Mouse (Mus musculus) spleen, embryonic (tissue): Measurements from ENCODE around the gene Hacd1.
"Not testable (repeated sequence)": the region's sequence is repeated elsewhere in the genome, so short reads cannot be mapped to it uniquely, and the experiment has no call there.

Experiments used
- CTCF ChIA-PET: fragments of 350-600 bp; sonication (Branson Sonifier 250); formaldehyde crosslinking; loops from one replicate; lab custom pipeline; 2022; lab: Charles Lee

Hacd1 gene

DNA sequence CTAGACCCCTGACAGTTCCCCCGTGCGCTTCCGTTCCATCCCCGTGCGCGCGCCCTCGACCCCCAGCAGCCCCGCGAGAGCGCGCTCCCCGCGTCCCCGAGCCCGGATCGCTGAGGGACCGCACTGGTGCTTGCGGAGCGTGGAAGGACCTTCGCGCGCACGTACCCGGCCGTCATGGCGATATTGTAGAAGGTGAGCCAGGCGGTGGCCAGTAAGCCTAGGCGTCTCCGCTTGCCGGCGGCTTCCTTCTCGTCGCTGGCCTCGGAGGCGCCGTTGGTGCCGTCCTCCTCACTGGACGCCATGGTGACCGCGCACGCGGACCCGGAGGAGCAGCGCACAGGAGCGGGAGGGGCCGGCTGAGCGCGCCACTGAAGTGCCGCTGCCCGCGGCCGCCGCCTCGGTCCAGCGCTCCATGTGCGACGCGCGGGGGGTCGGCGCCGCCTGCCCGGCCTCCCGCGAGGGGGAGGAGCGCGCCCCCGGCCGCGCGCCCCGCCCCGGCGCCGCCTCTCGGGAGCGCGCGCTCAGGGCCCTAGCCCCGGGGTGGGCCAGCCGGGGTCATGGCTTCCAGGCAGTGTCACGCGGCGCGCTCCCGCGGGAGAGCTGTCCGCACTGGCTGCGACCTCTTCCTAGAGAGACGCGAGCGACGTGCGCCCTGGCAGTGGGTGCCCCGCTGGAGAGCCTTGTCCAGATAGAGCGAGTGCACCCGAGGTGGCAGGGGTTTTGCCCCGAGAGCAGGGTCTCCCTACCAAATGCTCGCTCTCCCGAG lies at the start of gene Hacd1:
Hacd1 (minus strand) TSS at position 570 of the 766 bp plus-strand sequence.
- CTCF ChIA-PET = no interaction called here

DNA sequence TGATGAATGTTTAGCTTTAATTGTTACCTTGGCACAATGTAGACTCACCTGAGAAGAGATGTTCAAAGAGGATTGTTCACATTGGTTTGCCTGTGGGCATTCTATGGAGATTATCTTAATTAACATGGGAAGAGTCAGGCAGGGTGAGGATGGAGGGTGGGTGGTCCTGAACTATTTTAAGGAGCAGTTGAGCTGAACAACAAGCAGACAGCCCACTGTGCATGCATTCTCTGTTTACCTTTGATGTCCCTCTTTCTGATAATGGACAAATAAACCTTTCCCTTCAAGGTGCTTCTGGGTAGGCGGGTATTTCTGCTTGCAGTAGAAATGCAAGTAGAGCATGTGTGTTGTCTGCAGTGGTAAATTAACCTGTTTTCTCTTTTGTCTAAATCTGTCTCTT lies 48.0 kb upstream of the Hacd1 start:
- CTCF ChIA-PET = no interaction called here

DNA sequence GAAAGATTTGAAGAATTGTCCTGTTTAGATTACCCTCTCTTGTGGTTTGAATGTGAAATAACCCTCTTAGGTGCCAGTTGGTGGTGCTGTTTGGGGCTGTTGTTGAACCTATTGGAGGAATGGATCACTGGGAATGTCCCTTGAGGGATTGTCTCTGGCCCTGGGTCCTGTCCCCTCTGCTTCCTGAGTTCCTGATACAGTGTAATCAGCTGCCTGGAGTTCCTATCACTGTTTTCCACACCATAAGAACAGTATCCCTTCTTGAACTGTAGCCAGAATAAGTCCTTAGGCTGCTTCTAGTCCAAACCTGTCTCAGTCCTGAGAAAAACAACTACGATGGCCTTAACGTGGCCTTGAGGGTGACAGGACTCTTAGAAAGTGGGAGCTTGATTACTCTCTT lies 46.7 kb upstream of the Hacd1 start:
- CTCF ChIA-PET = no interaction called here

GRCm38 (mm10) chr2:14100533-14100932 lies 44.6 kb upstream of the Hacd1 start:
- CTCF ChIA-PET = no interaction called here

DNA sequence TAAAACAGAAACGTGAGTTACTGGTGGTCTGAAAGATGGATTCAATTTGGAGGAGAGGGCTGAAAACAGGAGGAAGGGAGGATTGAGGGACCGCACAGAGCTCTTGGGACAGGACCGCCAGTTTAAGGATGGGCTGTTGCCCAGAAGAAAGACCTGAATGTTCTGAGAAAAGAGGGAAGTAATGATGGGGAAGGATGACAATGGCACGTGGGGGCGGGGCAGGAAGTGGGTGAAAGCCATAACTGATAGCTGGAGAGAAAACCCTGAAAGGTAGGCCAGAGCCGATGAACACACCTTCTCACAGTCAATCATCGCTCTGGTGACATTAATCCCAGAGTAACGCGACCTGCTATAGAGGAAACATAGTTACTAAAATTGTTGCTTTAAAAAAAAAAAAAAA lies 22.6 kb upstream of the Hacd1 start:
- CTCF ChIA-PET = not testable (repeated sequence)

GRCm38 (mm10) chr2:14074221-14074901 lies 18.4 kb upstream of the Hacd1 start:
- CTCF ChIA-PET = no interaction called here

GRCm38 (mm10) chr2:14073362-14074220 lies 17.7 kb upstream of the Hacd1 start, which contains the start of gene Stam:
Gene Stam (plus strand): TSS chr2:14074098.
- CTCF ChIA-PET = interaction anchor here (0.7 kb wide), 3 partner anchors 279 to 633 kb away, joined by 3 to 6 read pairs (median 3); no protein-coding TSS in a partner anchor

GRCm38 (mm10) chr2:14073008-14073361 lies 17.1 kb upstream of the Hacd1 start:
- CTCF ChIA-PET = interaction anchor here (0.7 kb wide), 3 partner anchors 278 to 632 kb away, joined by 3 to 6 read pairs (median 3); no protein-coding TSS in a partner anchor

- CTCF ChIA-PET = no interaction called here
These were observed 14.5 kb upstream of the Hacd1 start for GRCm38 (mm10) chr2:14070466-14070865.

DNA sequence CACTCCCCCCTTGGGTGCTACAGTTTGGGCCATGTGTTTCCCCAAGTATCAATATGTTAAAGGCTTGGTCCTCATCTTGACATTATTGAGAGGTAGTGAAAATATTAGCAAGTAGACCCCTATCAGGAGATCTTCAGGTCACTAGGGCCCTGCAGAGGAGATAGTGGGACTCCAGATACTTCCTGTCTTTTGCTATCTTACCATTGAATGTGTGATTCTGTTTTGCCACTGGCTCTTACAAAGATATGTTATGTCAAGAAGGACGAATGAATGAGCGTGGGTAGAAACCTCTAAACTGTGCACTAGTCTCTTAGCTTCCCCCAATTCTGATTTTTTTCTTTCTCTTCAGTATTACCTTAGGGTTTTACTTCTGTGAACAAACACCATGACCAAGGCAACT lies 13.1 kb upstream of the Hacd1 start:
- CTCF ChIA-PET = no interaction called here

DNA sequence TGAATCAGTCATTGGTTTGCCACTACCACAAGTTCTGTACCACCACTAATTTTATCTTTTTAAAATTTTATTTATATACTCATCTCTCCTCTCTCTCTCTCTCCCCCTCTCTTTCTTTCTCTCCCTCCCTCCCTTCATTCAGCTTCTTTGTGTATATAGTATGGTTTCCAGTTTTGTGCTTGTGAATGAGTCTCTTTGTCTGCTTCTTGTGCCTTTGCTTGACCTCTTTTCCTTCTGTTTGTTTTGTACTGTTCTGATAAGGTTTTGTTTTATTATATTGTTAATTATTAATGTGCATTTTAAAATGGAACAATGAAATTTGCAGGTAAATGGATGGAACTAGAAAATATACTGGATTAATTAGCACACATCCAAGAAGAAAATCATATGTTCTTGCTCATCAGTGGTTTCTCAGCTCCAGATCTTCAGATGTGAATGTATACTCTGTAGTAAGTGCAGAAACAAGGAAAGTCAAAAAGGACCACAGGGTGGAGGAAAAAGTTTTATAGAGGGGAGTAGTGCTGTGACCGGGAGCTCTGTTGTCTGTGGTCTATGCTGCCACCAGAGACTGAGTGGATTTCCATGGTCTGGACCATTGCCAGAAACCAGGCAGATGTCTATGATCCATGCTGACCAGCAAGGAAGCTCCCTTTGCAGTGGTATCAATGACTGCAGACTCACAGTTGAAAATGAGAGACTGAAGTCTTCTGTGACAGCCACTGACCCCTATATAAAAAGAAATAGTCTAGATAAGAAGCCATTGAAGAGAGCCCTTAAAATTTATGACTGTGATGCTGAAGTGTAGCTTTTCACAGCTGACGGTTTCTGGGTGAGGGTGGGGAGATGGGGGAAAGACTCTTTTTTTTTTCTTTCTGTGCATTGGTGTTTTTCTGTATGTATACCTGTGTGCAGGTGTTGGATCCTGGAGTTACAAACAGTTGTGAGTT lies 10.0 kb upstream of the Hacd1 start:
- CTCF ChIA-PET = no interaction called here

DNA sequence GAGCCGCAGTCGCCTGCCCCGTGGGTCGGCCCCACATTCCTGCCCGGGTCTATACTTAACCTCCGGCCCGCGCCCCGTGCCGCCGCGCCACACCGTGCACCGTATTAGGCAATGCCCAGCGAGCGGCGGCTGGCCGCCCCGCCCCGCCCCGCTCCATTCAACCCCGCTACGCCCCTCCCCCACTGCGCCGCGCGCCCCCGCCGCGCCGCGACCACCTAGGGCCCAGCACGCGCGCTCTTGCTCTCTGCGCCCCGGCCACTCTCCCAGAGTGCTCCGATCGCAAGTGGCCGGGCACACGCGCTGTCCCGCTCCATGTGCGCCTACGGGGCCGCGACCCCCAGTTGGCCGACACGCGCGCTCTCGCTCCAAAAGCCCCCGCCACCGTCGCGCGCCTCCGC lies 768 bp downstream of the Hacd1 start:
- CTCF ChIA-PET = interaction anchor here (0.6 kb wide), 1 partner anchor 138 kb away, joined by 3 read pairs; no protein-coding TSS in a partner anchor

GRCm38 (mm10) chr2:14054716-14055115 lies 1.2 kb downstream of the Hacd1 start:
- CTCF ChIA-PET = interaction anchor here (0.6 kb wide), 1 partner anchor 139 kb away, joined by 3 read pairs; no protein-coding TSS in a partner anchor

DNA sequence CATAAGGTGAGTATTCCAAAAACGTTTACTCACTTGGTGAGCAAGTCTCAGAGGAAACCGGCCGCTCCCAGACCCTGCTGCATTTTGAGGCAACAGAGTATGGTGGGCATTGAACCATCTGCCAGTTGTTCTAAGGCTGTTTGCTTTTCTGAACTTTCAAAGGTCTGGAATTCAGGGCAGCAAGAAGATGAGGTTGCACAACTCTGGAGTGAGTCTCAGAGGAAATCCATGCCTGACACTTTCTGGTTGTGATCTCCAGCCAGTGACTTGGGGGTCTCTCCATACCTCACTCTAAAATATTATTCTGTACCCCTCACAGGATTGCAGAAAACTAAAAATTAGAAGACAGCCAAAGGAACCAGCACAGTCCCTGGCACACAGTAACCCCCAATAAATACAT lies 1.8 kb downstream of the Hacd1 start:
- CTCF ChIA-PET = no interaction called here

DNA sequence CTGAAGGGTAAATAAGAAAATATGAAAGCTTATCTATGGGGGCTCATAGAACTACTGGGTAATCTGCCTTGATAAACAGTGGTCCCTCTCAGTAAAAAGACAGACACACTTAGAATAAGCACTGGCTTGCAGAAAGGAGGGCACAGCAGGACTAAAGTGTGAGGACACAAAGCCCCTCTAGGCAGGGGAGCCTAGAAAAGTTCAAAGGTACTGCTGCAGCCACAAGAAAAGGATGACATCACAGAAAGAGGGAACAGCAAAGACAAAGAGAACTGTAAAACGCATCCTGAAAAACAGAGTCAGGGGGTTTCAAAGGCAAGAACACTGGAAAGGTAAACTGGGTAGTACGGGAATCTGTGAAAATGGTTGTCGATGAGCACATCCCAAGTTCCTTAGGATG lies 2.3 kb downstream of the Hacd1 start:
- CTCF ChIA-PET = no interaction called here

GRCm38 (mm10) chr2:14048808-14049207 lies 7.1 kb downstream of the Hacd1 start:
- CTCF ChIA-PET = interaction anchor here (1.2 kb wide), 1 partner anchor 246 kb away, joined by 7 read pairs; no protein-coding TSS in a partner anchor

- CTCF ChIA-PET = interaction anchor here (1.2 kb wide), 1 partner anchor 247 kb away, joined by 7 read pairs; no protein-coding TSS in a partner anchor
These were observed 7.6 kb downstream of the Hacd1 start for GRCm38 (mm10) chr2:14048381-14048780.

DNA sequence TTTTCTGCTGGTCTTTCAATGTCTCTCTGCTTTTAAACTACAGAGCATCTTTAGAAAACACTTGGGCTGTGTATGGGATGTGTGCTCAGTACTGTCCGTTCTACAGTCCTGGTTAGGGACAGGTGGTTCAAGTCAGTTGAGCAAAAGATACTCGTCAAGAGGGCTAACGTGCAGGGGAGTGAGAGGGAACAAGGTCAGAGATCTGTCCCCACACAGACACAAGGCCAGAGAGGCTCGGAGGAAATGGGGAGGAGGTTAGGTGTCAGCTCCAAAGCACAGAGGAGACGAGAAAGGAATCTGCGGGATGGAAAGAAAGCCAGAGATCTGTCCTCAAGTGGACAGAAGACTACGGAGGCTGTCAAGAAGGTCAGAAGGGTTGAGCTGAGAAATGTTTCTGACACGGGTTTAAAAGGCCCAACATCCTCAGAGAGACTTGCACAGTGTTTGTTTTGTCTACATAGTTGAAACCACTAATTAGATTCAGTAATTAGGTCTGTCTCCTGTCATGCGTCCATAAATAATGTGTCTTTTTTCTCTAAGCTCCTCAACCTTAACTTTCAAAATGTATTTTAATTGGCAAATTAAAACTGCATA lies 12.3 kb downstream of the Hacd1 start:
- CTCF ChIA-PET = no interaction called here

DNA sequence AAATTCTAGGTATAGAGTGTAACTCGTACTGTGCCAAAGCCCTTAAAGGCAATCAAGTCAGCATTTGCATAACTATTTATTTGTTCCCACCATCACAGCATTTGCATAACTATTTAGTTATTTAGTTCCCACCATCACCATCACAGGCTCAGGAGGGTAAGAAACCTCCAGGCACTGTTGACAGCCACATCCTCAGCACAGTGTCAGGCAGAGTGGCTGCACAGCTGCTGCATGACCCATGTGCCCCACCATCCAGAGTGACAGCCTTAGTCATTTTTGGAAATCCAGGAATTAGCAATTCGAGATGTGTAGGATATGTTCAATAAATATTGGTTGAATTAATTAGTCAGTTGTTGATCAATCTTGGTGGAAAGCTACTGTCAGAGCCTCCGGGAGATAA lies 12.9 kb downstream of the Hacd1 start:
- CTCF ChIA-PET = no interaction called here

- CTCF ChIA-PET = no interaction called here
These were observed 14.7 kb downstream of the Hacd1 start for GRCm38 (mm10) chr2:14041249-14041648.
